Mouse (Mus musculus) urinary bladder, postnatal 4 days (tissue): Measurements from ENCODE around the gene Srsf9.
A peak's percentile ranks its signal among the peaks of the same experiment; 100 is the strongest.

Experiments used
- DNase-seq, 2 experiments: peaks; one replicate each; pipeline ENCODE4 v3.0.0; 2021 to 2022; ENCODE audit warnings: low spot score in 2 of 2

The Srsf9 gene

GRCm38 (mm10) chr5:115326256-115326831, 633 bp upstream of the Srsf9 start:
- no peak for DNase-seq

- DNase-seq: peak; percentile 43 to 62
Measured at GRCm38 (mm10) chr5:115327610-115328548, 902 bp downstream of the Srsf9 start.

GRCm38 (mm10) chr5:115330955-115331354, 4.0 kb downstream of the Srsf9 start:
- DNase-seq: no peak

- no peak for DNase-seq
Measured at GRCm38 (mm10) chr5:115333626-115334025, 6.6 kb downstream of the Srsf9 start.

- no peak for DNase-seq
Measured at GRCm38 (mm10) chr5:115340007-115340406, 13.0 kb downstream of the Srsf9 start.

GRCm38 (mm10) chr5:115340577-115341313, 13.8 kb downstream of the Srsf9 start, which contains the start of the genes Gatc and Triap1:
TSS of gene Gatc (minus strand) at chr5:115341178.
TSS of gene Triap1 (plus strand) at chr5:115341225.
- peak; percentile 84 to 92 for DNase-seq

- no peak for DNase-seq
Measured at GRCm38 (mm10) chr5:115341314-115342165, 14.6 kb downstream of the Srsf9 start.

DNA sequence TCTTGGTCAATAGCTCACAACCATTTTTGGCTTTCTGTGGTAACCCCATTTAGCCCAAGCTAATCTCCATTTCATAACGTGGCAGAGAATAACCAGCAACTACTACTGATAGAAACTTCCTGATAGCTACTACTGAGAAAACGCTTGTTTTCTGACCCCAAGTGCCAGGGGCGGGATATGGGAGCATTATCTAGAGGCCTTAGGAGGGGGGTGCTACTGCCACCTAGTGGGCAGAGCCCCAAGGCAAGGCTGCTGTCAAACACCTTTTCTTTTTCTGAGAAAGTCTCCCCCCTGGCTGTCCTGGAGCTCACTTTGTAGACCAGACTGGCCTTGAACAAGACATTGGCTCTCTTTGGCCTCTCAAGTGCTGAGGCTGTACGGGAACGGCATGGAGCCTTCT, 20.6 kb downstream of the Srsf9 start:
- peak; percentile 63 to 78 for DNase-seq

DNA sequence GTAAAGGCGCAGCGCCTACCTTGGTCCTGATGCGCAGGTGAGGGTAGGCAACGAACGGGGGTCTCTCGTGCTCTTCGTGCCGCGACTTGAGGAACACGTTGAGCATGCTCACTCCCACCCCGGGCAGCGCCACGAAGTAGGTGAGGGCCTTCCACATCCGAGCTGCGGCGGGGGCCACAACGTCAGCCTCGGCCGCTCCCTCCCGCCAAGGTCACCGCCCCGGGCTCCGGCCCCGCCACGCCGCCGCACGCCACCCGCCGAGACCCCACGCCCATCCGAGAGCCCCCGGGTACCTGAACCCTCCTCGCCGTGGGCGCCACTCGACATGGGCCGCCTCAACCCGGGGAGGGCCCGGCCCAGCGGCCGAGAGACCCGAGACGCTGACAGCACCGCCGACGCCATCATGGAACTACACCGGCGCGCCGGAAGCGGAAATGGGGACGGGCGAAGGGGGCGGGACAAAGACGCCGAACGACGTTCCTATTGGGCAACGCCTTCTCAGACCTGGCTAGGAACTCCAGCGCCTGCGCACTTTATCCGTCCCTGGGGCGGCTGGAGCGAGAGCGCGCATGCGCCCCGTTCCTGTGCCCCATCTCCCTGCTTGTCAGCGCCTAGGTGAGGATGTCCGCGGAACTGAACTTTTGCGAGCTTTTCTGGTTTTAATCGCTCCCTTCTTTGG, 21.7 kb downstream of the Srsf9 start, which contains the start of gene Cox6a1:
Gene Cox6a1, minus strand, starts transcription at position 436 of the 679 bp plus-strand sequence.
- peak; percentile 98 for DNase-seq

- DNase-seq: no peak
Measured at GRCm38 (mm10) chr5:115349225-115349555, 22.2 kb downstream of the Srsf9 start.

GRCm38 (mm10) chr5:115351348-115351747, 24.4 kb downstream of the Srsf9 start:
- no peak for DNase-seq

DNA sequence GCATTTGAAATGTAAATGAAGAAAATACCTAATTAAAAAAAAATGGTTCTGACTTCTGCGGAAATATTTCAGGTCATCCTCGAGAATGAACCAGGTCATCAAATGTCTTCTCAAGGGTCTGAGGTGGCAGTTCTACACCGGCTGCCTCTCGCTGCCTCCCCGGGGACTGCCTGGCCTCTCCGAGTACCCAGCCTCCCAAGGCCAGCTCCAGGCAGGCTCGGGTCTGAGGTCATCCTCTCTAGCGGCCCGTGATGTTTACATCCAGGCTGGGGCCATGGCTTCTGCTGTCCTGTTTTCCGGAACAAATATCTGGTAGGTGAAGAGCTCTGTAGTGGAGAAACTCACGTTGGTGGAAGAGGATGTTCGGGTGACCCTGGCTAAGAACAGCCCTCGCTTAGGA, 28.1 kb downstream of the Srsf9 start:
- DNase-seq: no peak

DNA sequence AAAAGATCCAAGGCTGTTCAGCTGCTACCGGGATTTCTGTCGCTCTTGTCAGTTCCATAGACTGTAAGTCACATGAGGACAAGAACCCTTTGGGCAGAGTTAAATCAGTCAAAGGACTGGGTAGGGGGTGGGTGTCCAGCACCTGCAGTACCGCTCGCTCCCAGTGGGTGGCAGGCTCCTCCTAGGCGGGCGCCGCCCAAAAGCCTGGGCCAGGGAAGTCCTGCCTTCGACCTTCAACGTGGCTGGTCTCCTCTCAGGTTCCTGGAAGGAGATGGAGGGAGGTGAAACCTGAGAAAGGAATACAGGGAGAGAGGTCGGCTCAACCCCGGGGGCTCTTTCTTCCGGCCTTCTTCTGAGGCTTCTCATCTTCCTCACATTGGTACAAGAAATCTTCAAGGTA, 31.9 kb downstream of the Srsf9 start:
- peak; percentile 80 to 94 for DNase-seq

DNA sequence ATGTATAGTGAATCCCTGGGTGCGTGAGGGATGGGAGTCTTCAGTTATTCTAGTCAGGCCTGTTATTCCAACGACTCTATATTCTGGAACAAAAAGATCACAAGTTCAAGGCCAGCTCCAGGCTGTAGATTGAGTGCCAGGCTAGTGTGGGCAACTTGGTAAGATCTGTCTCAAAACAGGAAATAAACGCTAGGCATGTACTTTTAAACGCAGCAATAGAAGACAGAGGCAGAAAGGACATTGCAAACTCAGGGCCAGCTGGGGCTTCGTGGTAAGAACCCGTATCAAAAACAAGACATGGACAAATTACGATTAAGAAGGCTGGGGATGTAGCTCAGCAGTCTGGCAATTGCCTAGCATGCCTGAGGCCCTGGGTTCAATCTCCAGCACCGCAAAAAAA, 32.5 kb downstream of the Srsf9 start:
- no peak for DNase-seq

- no peak for DNase-seq
Measured at GRCm38 (mm10) chr5:115359851-115360372, 32.9 kb downstream of the Srsf9 start.

- no peak for DNase-seq
Measured at GRCm38 (mm10) chr5:115362216-115362615, 35.2 kb downstream of the Srsf9 start.

DNA sequence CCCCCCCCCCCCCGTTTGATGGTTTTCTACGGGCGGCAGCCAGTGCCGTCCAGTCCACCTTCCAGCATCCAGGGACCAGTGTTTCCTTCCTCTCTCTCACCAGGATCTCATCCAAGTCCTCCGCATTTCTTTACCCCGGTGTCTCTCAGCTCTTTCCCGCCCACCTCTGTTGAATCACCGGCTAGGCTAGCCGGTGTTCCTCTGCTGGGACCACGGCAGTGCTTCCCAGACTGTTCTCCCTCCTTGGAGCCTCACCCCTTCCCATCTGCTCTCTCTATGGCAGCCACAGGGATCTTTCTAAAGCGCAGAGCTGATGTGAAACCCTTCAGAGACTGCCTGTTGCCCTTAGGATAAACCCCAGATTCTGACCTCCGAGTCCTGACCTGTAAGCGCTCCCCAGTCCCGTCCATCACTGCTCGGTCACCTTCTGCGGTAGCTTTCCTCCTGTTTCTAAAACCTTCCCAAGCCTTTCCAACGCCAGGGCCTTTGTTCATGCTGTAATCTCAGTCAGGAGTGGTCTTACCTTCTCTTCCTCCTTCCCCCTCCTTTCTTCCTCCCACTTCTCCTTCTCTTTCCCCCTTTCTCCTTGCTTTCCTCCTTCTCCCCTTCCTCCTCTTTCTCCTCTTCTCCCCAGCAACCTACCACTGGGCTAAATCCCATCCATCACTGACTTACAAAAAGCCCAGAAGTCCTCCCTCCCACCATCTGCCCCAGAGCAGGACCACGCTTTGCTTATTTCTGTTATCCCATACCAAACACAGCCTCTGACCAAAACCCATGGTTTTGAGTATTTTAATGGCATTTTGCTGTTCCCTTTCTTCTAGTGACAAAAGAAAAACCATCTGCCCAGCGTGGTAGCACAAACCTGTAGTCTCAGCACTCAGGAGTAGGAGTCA, 36.1 kb downstream of the Srsf9 start:
- no peak for DNase-seq

- DNase-seq: no peak
Measured at GRCm38 (mm10) chr5:115364782-115365181, 37.8 kb downstream of the Srsf9 start.

- DNase-seq: peak in 1 of 2 experiments; percentile 29
Measured at GRCm38 (mm10) chr5:115371736-115372135, 44.8 kb downstream of the Srsf9 start.
